Mouse (Mus musculus): Measurements from ENCODE around the gene Vti1a. TPM values are rescaled to one million over a fixed set of nuclear protein-coding genes. Genes with fewer than 3 reads are reported as not detected.

The Vti1a gene
- polyA plus RNA-seq, 1 experiment = 36.2 TPM

DNA sequence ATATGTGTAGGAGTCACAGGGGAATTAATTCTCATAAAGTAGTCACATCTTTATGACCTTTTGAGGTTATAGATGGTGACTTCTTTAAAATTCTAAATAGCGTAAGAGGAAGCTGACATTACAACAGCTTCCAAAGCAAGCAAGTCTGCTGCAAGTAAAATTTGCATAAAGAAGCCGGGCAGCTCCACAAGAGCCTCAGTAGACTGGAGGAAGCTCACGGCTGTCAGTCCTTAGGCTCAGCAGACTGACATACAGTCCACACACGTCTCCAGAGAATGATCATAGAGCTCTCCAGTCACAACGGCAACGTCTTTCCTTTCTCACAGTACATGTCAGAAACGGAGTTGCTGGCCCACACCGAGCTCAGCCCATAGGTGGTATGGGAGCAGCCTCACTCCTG, 4.2 kb upstream of the Vti1a start:
- DNase-seq (ENCODE audit: extremely low spot score in 1 of 2, low spot score in 1 of 2) = no peak

DNA sequence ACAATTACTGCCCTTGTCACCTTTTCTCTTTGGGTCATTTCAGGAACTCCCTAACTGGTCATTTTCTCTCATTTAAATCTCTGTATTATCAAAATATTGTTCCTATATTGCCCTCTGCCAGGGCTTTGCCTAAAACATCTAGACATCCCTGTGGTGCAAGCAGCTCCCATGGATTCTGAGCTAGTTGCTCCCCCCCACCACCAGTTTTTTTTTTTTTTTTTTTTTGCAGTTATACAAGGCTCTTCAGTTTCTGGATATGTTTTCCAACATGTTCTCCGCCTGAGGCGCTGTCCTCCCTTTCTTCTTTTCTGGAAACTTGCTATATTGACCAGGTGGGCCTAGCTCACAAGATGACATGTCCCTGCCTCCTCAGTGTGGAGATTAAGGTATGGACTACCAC, 2.4 kb upstream of the Vti1a start:
- no peak for DNase-seq (ENCODE audit: extremely low spot score in 1 of 2, low spot score in 1 of 2)

DNA sequence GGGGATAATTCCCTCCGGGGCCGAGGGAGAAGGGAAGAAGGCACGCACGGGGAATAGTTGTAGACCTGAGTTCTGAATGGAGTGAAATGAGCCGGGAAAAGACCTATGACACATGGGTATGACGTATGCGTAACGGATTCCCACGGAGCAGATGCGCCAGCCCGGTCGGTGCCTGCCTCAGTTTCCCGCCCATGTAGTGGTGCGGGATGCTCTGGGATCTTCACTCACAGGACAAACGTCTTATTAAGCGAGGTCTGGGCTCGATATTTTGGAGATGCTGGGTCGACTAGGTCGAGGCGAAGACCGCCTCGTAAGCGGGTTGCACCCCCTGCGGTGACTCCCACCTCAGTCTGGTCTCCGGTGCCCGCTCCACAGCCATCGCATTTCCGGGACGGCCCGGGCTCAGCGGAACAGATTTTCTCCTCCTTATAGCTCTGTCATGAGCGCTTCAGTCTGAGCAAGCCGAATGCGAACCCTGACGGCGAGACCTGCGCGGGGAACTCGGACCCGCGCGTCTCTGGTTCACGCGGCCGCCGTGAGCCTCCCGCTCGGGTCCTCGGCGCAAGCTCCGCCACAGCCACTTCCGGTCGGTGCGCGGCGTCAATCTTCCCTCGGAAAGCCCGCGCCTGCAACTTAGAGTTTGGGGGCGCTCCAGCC, 515 bp upstream of the Vti1a start, which contains the start of gene Zdhhc6:
Gene Zdhhc6 (minus strand): TSS at position 581 of the 657 bp plus-strand sequence.
- DNase-seq (ENCODE audit: extremely low spot score in 1 of 2, low spot score in 1 of 2) = peak; percentile 34 to 84

DNA sequence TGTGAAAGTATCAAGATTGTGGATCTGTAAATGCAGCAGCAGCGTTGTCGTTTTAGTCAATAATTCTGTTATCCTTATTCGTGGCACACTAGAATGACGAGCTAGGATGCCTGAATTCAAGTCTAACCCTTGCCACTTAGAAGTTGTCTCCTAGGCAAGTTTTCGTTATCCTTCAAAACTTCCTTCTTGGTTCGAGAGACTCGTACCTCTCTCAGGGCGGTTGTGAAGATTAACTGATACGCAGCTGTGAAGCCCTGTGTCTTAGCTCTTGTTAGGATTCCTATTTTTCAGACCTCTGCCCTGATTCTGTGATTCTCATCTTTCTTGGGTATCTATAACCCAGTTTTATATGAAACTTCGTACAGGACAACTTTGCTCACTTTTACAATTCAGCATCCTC, 806 bp downstream of the Vti1a start:
- DNase-seq (ENCODE audit: extremely low spot score in 1 of 2, low spot score in 1 of 2) = no peak

DNA sequence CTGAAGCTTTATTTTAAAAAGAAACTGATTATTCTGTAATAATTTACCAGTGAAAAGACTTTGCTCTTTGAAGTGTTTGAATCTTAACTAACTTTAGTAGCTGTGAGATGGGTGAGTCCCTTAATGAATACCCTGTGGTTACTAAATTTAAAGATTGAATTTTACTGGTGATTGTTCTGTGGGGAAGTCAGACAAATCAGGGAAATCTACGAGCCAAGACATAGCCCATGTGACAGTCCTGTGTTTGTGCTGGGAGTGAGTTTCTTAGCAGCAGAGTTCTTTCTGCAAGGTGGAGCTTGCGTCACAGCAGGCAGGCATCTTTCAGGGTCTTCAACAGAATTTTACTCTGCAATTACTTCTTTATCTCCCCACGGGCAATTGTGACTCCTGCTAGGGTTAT, 2.9 kb downstream of the Vti1a start:
- DNase-seq (ENCODE audit: extremely low spot score in 1 of 2, low spot score in 1 of 2) = no peak

DNA sequence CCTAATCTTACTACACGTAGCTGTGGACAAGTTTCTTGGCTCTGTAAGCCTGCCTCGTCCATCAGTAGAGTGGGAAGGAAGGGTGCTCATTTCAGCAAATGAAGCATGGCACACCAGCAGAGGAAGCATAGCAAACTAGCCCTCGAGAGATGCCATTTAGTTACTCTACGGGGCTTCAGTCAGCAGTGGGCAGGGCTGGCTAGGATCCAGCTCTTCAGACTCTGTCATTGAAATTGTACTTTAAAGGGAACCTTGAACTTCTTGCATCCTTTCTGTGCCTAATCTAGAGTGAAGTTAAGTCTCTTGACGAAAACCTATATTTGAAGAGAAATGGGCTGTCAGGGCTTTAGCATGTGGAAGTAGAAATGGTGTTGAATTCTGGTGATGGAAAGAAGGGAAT, 3.4 kb downstream of the Vti1a start:
- no peak for DNase-seq (ENCODE audit: extremely low spot score in 1 of 2, low spot score in 1 of 2)

DNA sequence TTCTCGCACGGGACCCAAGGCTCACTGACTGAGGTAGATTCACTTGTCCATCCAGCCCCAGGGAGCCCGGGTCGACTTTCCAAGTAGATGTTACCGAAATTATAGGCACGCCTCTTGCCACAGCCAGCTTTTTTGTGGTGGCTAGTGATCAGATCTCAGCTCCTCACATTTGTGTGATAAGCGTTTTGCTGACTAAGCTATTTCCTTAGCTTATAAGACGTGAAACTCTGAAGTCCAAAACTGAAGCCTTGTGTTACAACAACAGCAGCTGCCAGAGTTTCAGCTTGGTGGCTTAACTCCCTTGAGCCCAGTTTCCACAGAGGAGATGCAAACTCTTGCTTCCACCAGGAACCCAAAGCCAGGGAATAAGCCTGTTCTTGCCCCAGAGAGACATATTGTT, 6.5 kb downstream of the Vti1a start:
- DNase-seq (ENCODE audit: extremely low spot score in 1 of 2, low spot score in 1 of 2) = no peak

DNA sequence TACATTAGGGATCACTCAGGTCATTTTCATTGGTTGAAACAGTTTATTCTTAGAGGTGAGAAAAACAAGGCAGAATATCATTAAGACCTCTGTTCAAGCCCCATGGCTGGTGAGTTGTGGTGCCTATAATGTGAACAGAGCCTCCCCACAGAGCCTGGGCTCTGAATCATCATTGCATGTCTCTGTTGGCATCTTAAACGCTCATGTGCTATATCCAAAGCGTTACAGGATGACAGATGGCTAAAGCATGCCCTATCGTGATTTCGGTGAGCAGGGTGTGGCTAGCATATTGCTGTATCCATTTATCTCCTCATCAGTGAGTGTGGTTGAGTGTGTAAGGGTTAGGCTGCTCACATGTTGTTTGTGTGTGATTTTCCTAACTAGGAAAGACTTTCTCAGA, 11.4 kb downstream of the Vti1a start:
- no peak for DNase-seq (ENCODE audit: extremely low spot score in 1 of 2, low spot score in 1 of 2)

DNA sequence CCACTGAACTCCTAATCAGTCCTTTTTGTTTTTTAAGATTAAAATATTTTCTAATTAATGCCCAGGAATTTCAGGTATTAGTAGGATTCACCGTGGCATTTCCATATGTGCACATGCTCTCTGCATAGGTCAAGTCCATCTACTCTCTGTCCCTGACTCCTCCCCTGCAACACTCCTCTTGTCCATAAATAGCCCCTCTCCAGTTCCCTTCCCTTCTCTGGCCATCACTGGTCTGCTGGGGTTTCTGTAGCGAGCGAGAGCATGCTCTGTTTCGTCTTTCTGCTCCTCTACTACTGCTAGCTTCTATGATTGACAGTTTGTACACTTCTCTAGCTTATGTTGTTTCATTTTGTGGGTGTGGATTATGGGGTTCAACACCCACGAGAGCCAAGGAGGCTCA, 15.7 kb downstream of the Vti1a start:
- no peak for DNase-seq (ENCODE audit: extremely low spot score in 1 of 2, low spot score in 1 of 2)

DNA sequence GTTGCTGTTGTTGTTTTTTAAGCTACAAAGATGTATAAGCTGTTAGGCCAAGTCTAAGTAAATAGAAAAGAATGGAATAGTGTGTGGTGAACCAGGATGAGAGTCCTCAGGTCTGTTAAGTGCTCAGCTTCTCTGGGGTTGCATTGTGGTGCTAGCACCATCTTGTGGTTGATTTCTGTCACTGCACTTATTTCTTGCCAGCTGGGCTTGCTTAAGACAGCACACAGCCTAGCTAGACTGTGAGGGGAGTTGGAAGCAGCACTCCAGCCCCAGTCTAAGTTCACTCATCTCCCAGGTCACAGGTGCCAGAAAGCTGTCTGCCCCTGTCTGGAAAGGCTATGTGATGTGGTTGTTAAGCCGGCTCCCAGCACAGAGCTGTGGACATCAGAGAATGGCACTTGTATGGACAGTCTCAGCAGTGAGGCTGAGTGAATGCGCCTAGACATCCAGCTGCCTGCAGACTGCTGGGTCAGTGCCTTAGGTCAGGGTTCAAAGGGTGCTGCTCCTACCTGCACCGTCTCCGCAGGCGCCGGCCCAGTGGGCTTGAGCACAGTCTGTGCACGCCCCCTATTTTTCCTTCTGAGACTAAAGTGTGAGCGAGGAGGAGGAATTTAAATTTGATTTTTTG, 16.7 kb downstream of the Vti1a start:
- peak; percentile 60 to 89 for DNase-seq (ENCODE audit: extremely low spot score in 1 of 2, low spot score in 1 of 2)

DNA sequence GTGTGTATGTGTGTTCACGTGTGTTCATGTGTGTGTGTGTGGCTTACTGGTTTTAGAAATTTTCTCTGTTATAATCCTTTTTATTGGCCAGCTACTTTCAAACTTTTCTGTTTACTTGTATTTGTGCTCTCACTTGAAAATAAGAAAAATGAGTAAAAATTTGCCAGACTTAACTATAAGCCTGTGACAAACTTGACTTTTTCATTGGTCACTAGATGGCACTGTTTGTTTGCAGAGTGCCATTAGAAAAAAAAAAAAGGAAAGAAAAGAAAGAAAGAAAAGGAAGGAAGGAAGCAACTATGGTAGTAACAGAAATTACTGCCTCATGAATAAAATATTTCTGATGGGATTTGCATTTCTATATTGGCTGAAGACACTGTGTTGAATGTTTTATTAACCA, 19.8 kb downstream of the Vti1a start:
- DNase-seq (ENCODE audit: extremely low spot score in 1 of 2, low spot score in 1 of 2) = peak in 1 of 2 experiments; percentile 62

DNA sequence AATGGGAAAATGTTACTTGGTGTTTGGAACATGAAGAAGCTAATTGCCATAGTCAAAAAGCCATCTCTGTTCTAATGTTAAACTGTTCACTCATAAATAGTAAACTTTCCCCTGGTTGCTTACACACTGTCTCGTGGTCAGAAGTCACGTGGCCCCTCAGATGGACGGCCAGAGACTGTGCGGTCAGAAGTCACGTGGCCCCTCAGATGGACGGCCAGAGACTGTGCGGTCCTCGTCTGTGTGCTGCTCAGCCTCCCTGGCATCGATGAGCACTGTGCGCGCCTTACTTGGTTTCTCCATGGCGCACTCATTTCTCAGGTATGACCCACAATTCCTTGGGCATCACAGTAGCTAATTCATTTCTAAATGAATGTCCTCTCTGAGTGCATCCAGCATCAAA, 20.3 kb downstream of the Vti1a start:
- DNase-seq (ENCODE audit: extremely low spot score in 1 of 2, low spot score in 1 of 2) = no peak

DNA sequence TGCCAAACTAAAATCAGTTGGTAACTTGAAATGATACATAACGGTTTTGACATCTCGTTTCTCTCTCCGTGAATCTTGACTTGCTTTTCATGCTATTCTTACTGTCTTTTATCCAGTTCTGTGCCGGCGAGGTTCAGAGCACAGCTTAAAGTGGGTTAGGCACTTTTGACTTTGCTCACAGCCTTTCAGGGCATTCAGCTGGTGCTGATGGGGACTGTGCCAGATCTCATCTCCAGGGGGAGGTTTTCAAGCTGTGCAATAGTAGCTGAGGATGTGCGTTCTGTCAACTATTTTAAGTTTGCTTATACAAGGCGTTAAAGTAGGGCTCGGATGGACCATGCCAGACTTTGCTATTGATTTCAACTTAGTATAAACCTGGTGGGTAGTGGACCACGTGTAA, 21.0 kb downstream of the Vti1a start:
- no peak for DNase-seq (ENCODE audit: extremely low spot score in 1 of 2, low spot score in 1 of 2)

DNA sequence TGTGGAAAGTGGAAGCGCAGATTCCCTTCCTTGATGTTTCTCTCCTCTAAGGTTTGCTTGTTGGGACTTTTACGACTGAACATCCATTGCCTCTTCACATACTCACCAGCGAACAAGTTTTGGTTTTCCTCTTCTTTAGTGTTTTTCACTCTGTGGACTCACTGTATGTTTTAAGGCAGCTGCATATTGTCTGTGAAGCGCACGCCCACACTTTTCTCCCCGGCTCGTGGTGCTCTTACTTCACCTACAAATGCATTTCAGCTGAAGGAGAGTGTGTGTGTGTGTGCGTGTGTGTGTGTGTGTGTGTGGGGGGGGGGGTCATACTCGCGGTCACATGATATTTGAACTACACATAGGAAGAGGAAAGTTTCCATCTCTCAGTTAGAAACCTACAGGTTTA, 21.6 kb downstream of the Vti1a start:
- no peak for DNase-seq (ENCODE audit: extremely low spot score in 1 of 2, low spot score in 1 of 2)

DNA sequence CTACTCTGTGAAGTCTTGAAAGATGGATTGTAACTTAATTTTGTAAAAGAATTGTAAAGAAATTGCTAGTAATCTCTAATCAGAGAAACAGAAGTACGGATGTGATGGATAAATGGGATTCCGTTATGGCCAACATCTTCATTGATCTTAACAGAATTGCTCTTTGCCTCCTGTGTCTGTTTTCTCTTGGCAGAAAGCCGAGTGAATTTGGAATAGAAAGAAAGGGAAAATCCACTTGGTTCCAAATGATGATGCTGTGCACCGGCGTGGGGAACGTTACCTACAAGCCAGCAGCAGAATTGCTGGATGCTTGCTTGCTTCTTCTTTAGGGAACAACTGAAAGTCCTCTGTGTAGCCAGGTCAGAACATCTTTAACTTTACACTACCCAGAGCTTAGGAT, 24.4 kb downstream of the Vti1a start:
- DNase-seq (ENCODE audit: extremely low spot score in 1 of 2, low spot score in 1 of 2) = no peak

DNA sequence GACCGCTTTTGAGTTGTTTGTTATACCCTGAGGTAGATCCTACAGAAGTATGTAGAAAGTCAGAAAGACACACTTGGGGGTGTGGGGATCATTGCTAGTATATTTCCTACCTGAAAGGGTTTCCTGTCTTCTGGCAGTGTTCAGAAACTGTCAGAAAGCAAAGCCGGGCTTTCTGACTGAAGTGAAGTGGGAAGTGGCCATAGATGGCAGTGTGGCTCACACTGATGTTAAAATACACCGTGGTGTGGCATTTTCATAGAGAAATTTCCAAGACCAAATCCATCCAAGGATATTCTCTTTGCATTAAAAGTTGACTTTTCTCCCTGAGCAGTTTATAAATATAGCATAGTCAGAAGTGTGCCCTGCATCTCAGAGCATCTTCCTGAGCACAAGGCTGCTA, 25.3 kb downstream of the Vti1a start:
- DNase-seq (ENCODE audit: extremely low spot score in 1 of 2, low spot score in 1 of 2) = no peak

DNA sequence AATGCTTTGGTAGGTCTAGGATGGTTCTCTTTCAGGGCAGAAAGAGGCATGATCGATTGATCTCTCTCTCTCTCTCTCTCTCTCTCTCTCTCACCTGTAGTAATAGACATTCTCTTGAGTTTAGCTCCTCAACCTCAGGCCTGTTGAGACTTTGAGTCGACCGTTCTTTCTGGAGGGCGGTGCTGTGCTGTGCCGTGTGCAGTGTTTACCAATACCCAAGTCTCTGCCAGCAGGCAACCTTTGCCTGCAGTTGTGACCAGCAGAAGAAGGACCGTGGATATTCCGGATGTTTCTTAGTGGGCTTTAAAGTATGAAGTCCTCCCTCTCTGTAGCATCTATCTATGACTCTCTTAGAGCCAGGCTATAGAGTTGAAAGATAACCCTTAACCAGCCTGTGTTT, 26.3 kb downstream of the Vti1a start:
- DNase-seq (ENCODE audit: extremely low spot score in 1 of 2, low spot score in 1 of 2) = no peak

DNA sequence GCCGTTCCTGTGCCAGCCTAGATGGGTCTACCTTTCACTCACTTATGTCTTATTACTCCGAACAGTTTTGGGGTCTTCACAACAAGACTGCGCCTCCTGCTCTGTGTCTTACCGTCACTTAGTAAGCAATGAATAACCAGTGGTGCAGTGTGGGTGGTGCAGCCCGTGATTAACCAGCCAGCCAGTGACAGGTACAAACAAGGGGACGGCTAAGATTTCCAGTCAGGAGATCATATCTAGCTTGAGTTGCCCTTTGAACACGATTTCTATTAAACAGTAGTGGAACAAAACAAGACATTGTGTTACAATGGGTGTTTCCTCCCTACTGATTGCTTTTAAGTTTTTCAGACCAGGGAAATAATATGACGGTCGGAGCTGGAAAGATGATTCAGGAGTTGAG, 27.2 kb downstream of the Vti1a start:
- DNase-seq (ENCODE audit: extremely low spot score in 1 of 2, low spot score in 1 of 2) = no peak

DNA sequence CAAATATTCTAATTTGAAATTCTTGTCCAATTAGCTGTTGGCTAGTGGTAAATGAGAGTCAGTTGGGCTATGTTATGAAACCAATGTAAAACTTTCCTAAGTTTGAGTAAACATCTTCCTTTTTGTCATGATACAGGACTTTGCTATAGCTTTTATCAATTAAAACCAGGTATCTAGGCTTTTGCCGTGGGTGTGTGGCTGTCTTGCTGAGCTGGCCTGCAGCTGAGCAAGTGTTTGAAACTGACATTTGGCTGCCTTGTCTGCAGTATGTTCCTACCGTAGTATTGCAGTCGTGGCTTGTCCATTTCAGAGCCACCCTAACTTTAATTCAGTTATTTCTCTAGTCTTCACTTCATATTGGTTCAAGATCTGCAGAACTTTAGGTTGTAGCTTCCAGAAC, 32.1 kb downstream of the Vti1a start:
- DNase-seq (ENCODE audit: extremely low spot score in 1 of 2, low spot score in 1 of 2) = no peak

DNA sequence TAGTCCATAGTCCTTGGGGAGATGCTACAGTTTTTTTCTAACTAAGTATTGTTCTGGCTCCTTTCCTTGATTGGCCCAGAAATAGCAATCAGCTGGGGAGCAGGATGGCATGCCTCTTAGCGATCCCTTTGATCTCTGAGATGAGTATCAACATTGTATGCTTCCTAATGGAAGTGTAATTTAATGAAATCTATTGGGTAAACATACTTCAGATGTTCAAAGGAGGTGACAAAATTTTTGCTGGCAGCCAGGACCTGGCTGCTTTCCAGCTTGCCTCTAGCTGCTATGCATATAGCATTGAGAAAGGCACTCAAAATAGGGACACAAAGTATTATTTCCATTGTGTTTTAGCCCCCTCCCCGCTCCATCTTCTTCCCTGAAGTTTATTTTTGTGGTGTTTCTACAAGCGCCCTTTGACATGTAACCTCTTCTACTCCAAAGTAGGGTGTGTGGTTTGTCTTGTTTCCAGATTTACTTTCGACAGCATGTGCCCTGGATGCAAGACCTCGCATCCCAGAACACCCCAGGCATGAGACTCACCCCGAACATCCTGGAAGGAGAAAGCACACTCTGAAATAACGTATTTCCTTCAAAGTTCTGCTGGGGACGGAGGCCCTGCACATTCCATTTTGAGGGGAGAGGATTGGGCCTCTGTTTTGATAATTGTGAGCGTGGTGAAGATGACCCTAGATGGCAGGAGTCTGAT, 34.7 kb downstream of the Vti1a start:
- no peak for DNase-seq (ENCODE audit: extremely low spot score in 1 of 2, low spot score in 1 of 2)

DNA sequence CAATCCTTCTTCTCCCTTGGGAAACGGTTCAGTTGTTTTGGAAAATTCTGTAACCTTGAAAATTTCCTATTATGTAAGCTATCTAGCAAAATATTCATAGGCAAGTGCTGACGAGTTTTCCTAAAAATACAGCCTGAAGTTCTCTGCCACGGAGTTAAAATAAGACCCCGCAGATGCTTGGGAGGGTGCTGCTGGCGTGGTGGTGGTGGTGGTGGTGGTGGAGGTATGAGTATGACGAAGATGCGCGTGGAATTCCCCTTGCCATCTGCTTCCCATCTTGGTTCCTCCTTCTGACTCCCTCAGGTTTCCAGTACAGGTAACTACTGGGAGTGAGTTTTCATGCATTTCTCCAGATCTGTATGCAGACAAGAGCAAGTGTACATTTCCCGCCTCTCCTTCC, 46.5 kb downstream of the Vti1a start:
- peak; percentile 53 to 80 for DNase-seq (ENCODE audit: extremely low spot score in 1 of 2, low spot score in 1 of 2)

DNA sequence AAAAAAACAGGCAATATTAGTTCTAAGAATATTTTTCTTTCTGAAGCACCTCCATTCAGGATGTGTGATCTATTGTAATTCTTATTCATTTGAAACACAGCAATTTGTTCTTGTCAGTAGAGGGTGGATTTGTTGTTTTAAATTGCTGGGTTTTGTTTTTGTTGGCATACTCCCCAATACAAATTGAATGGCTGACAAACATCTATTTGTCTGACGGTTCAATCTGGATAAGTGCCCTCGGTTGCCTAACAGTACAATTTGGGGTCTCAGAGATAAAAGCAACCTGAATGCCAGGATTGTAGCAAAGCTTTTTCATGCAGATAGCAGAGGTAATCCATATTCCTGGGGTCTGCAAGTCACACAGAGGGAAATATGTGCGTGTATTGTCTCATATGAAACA, 53.6 kb downstream of the Vti1a start:
- DNase-seq (ENCODE audit: extremely low spot score in 1 of 2, low spot score in 1 of 2) = no peak

Data from frontal cortex, adult 2 months (tissue).